Mouse (Mus musculus) MEL (cell line): ENCODE measurements at regions not wholly inside any gene's neighbourhood (a gene's known extent, or its start where the extent isn't known, plus 50 kb on each side); places are given as distances from the start of the nearest gene placed in this dataset.

Experiments used
- DNase-seq: peaks from one replicate; pipeline ENCODE4 v3.0.0; 2011; ENCODE audit warnings: low read depth, low spot score
- H3K27ac ChIP-seq: 2 replicates; pipeline ENCODE4 v1.5.1; 2012; ENCODE audit warnings: low read depth, mild to moderate bottlenecking, control low read depth, low read length, moderate library complexity; ENCODE audit not compliant: control insufficient read depth
- H3K27me3 ChIP-seq, 2 experiments: fragments of 150-350 bp in 1 of 2; sonication (generic) in 1 of 2; 2 replicates each; pipeline ENCODE4 v1.6.1; 2012; ENCODE audit warnings: low read length in 2 of 2, mild to moderate bottlenecking in 2 of 2, improper control_type of control experiment in 1 of 2, moderate library complexity in 1 of 2; ENCODE audit not compliant: insufficient read depth in 2 of 2, control insufficient read depth in 1 of 2
- H3K36me3 ChIP-seq, 2 experiments: 2 replicates each; pipeline ENCODE4 v1.6.1; 2012 to 2014; ENCODE audit warnings: low read length in 2 of 2, improper control_type of control experiment in 1 of 2, inconsistent platforms in 1 of 2, mild to moderate bottlenecking in 1 of 2; ENCODE audit not compliant: insufficient read depth in 2 of 2, control insufficient read depth in 1 of 2
- H3K4me1 ChIP-seq, 2 experiments: fragments of 150-350 bp in 1 of 2; sonication (generic) in 1 of 2; 2 replicates each; pipeline ENCODE4 v1.6.1; 2012; ENCODE audit warnings: low read length in 2 of 2, improper control_type of control experiment in 1 of 2, mild to moderate bottlenecking in 1 of 2; ENCODE audit not compliant: insufficient read depth in 2 of 2, control insufficient read depth in 1 of 2
- H3K4me3 ChIP-seq, 2 experiments: fragments of 150-350 bp in 1 of 2; sonication (generic) in 1 of 2; 2 replicates each; pipeline ENCODE4 v1.5.1; 2012; ENCODE audit warnings: low read depth in 2 of 2, low read length in 2 of 2, mild to moderate bottlenecking in 2 of 2, moderate library complexity in 2 of 2, control low read depth in 1 of 2, improper control_type of control experiment in 1 of 2; ENCODE audit not compliant: control insufficient read depth in 1 of 2, insufficient read depth in 1 of 2
- H3K79me2 ChIP-seq: 2 replicates; pipeline ENCODE4 v1.6.1; 2012; ENCODE audit warnings: mild to moderate bottlenecking, low read length, moderate library complexity; ENCODE audit not compliant: control insufficient read depth, poor library complexity, insufficient read depth
- H3K9ac ChIP-seq: 2 replicates; pipeline ENCODE4 v1.6.1; 2012; ENCODE audit warnings: low read depth, mild to moderate bottlenecking, control low read depth, low read length, moderate library complexity; ENCODE audit not compliant: control insufficient read depth, poor library complexity, severe bottlenecking
- H3K9me3 ChIP-seq: fragments of 150-350 bp; sonication (generic); replicated peaks from 2 replicates; pipeline ENCODE4 v1.6.1; 2012; ENCODE audit warnings: mild to moderate bottlenecking, low read length, improper control_type of control experiment, moderate library complexity; ENCODE audit not compliant: insufficient read depth
- CHD1 ChIP-seq: IDR thresholded peaks from 2 replicates; pipeline ENCODE4 v1.6.1; 2012; ENCODE audit warnings: low read depth, mild to moderate bottlenecking, inconsistent platforms, low read length, improper control_type of control experiment
- CHD2 ChIP-seq: IDR thresholded peaks from 2 replicates; pipeline ENCODE4 v1.6.1; 2011; ENCODE audit warnings: low read length, improper control_type of control experiment
- CTCF ChIP-seq, 3 experiments: IDR thresholded peaks in 2 of 3; conservative IDR thresholded peaks in 1 of 3; 2 replicates each; pipeline ENCODE4 v1.5.1; 2011 to 2012; ENCODE audit warnings: low read length in 3 of 3, low read depth in 2 of 3, mild to moderate bottlenecking in 2 of 3, improper control_type of control experiment in 1 of 3, inconsistent platforms in 1 of 3, mixed read lengths in 1 of 3, moderate library complexity in 1 of 3; ENCODE audit not compliant: control insufficient read depth in 1 of 3, insufficient read depth in 1 of 3, poor library complexity in 1 of 3, severe bottlenecking in 1 of 3
- E2F4 ChIP-seq: IDR thresholded peaks from 2 replicates; pipeline ENCODE4 v1.6.1; 2011; ENCODE audit warnings: low read depth, low read length, improper control_type of control experiment, borderline replicate concordance
- ELF1 ChIP-seq: IDR thresholded peaks from 2 replicates; pipeline ENCODE4 v1.6.1; 2014; ENCODE audit warnings: low read depth, mild to moderate bottlenecking, inconsistent platforms, low read length, improper control_type of control experiment, moderate library complexity
- EP300 ChIP-seq, 2 experiments: IDR thresholded peaks; 2 replicates each; pipeline ENCODE4 v1.6.1; 2011; ENCODE audit warnings: improper control_type of control experiment in 2 of 2, low read length in 2 of 2, low read depth in 1 of 2, mild to moderate bottlenecking in 1 of 2
- ETS1 ChIP-seq: IDR thresholded peaks from 2 replicates; pipeline ENCODE4 v1.6.1; 2012; ENCODE audit warnings: low read depth, mild to moderate bottlenecking, inconsistent platforms, low read length, improper control_type of control experiment, moderate library complexity
- GABPA ChIP-seq: IDR thresholded peaks from 2 replicates; pipeline ENCODE4 v1.6.1; 2012; ENCODE audit warnings: low read depth, mild to moderate bottlenecking, inconsistent platforms, low read length, improper control_type of control experiment, moderate library complexity
- JUND ChIP-seq: IDR thresholded peaks from 2 replicates; pipeline ENCODE4 v1.6.1; 2011; ENCODE audit warnings: low read depth, mild to moderate bottlenecking, improper control_type of control experiment, low read length
- MAFK ChIP-seq: IDR thresholded peaks from 2 replicates; pipeline ENCODE4 v1.6.1; 2011; ENCODE audit warnings: low read depth, mild to moderate bottlenecking, low read length, improper control_type of control experiment, borderline replicate concordance
- POLR2AphosphoS2 ChIP-seq: IDR thresholded peaks from 2 replicates; pipeline ENCODE4 v1.6.1; 2011; ENCODE audit warnings: low read length, improper control_type of control experiment
- RAD21 ChIP-seq: IDR thresholded peaks from 2 replicates; pipeline ENCODE4 v1.6.1; 2011; ENCODE audit warnings: mild to moderate bottlenecking, low read depth, low read length, improper control_type of control experiment
- SIN3A ChIP-seq: IDR thresholded peaks from 2 replicates; pipeline ENCODE4 v1.6.1; 2012; ENCODE audit warnings: low read length, improper control_type of control experiment, inconsistent platforms
- SMC3 ChIP-seq: IDR thresholded peaks from 2 replicates; pipeline ENCODE4 v1.6.1; 2011; ENCODE audit warnings: low read depth, low read length, improper control_type of control experiment
- TAL1 ChIP-seq: IDR thresholded peaks from 2 replicates; pipeline ENCODE4 v1.6.1; 2012; ENCODE audit warnings: mild to moderate bottlenecking, inconsistent platforms, low read length, moderate library complexity, mixed read lengths
- TBP ChIP-seq: IDR thresholded peaks from 2 replicates; pipeline ENCODE4 v1.8.0; 2011; ENCODE audit warnings: low read depth, low read length, improper control_type of control experiment
- ZC3H11A ChIP-seq: IDR thresholded peaks from 2 replicates; pipeline ENCODE4 v1.6.1; 2012; ENCODE audit warnings: low read depth, mild to moderate bottlenecking, inconsistent platforms, low read length, improper control_type of control experiment
- ZNF384 ChIP-seq: IDR thresholded peaks from 2 replicates; pipeline ENCODE4 v1.6.1; 2012; ENCODE audit warnings: low read depth, mild to moderate bottlenecking, inconsistent platforms, low read length, improper control_type of control experiment

- Histone ChIP-seq H3K36me3 (no peaks in the 10 kb centered on the region), H3K27ac (no peak overlapping the region), H3K79me2 (no peaks in the 10 kb centered on the region), H3K4me3 (no peak overlapping the region), H3K9me3 (no peaks in the 10 kb centered on the region; the same call in 1 of the 2 replicates), H3K4me1 (no peaks in the 10 kb centered on the region), H3K27me3 (no peaks in the 10 kb centered on the region), H3K9ac (no peak overlapping the region)
- DNase-seq, result peak; percentile 50
- peak; percentile 41 for TF ChIP-seq SMC3
- no peak for TF ChIP-seq EP300 (IDR thresholded peaks at IDR 0.05; ENCODE audit: low read depth in 1 of 2, low read length in 2 of 2)
- peak; percentile 41 for TF ChIP-seq RAD21
- TF ChIP-seq CHD2, result no peak
- no peak for TF ChIP-seq ELF1
- TF ChIP-seq POLR2AphosphoS2, result no peak
- TF ChIP-seq ZC3H11A, result 0 out of 2 replicates have a peak, but pooled peaks have one; percentile 10
- no peak for TF ChIP-seq ZNF384
- peak; percentile 32 to 60 (median 56); a peak in 5 of 6 replicates for TF ChIP-seq CTCF (IDR thresholded peaks at IDR 0.05 in 2 of 3, conservative IDR thresholded peaks at IDR 0.05 in 1 of 3; ENCODE audit: control insufficient read depth in 1 of 3, insufficient read depth in 1 of 3, low read depth in 2 of 3, low read length in 3 of 3, poor library complexity in 1 of 3, severe bottlenecking in 1 of 3)
- TF ChIP-seq E2F4, result no peak
These were observed 73.4 kb upstream of the Gm14444 start for GRCm38 (mm10) chr2:174936665-174937064.

DNA sequence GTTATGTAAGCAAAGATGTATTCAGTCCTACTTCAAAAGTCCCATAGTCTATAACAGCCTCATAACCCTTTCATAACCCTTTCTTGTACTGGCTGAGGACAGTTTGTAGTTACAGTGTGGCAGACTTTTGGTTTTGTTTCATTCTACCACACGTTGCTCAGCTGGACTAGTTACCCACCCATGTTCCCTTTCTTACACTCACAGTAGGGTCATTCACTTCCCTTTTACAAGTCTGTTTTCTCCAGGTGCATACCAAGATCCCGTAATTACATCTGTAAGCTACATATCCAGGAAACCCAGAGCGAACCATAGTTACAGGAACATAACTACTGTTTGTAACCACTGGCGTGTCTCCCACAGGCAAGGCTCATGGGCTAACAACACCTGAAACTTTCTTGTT lies 72.1 kb upstream of the Gm14444 start:
- Histone ChIP-seq H3K4me1 (no peaks in the 10 kb centered on the region), H3K4me3 (no peak overlapping the region), H3K79me2 (no peaks in the 10 kb centered on the region), H3K27me3 (no peaks in the 10 kb centered on the region), H3K9ac (no peak overlapping the region), H3K36me3 (no peaks in the 10 kb centered on the region), H3K9me3 (no peaks in the 10 kb centered on the region; the same call in 1 of the 2 replicates), H3K27ac (no peak overlapping the region)
- TF ChIP-seq CHD1, result no peak
- TF ChIP-seq ZC3H11A, result no peak
- no peak for TF ChIP-seq TAL1
- TF ChIP-seq TBP, result no peak
- no peak for TF ChIP-seq JUND
- no peak for TF ChIP-seq ELF1
- TF ChIP-seq ETS1, result no peak
- TF ChIP-seq SIN3A, result no peak
- no peak for TF ChIP-seq MAFK
- DNase-seq, result no peak

DNA sequence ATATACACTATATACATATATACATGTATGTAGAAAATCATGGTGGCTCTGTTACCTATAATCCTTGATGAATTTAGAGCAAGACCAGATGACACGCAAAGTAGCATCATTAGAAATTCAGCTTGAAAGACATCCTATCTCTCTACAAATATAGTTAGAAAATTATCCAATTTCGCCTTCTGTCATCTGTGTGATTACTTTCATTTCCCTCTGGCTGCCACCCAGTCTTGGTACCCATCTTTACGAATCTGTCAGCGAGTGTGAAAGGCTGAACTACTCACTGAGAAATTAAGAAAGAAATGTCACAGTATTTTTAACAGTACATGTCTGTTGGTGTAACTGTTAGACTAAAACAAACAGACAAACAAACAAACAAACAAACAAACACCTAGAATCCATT lies 67.8 kb upstream of the Gm14444 start:
- Histone ChIP-seq H3K79me2 (no peaks in the 10 kb centered on the region), H3K27me3 (no peaks in the 10 kb centered on the region), H3K9ac (no peak overlapping the region), H3K27ac (no peak overlapping the region), H3K9me3 (no peaks in the 10 kb centered on the region), H3K36me3 (no peaks in the 10 kb centered on the region), H3K4me3 (no peak overlapping the region), H3K4me1 (no peaks in the 10 kb centered on the region)
- no peak for TF ChIP-seq GABPA
- no peak for DNase-seq
